Mouse (Mus musculus) activated CD4-positive, CD25-positive, alpha-beta regulatory T cell, adult 4 months (primary cell): ENCODE data around the gene Shisa7. TPM values are rescaled to one million over a fixed set of nuclear protein-coding genes. Genes with fewer than 3 reads are reported as not detected.
"Not testable (repeated sequence)": the region's sequence is repeated elsewhere in the genome, so short reads cannot be mapped to it uniquely, and the experiment has no call there.

Experiments
- ATAC-seq: one replicate; pipeline ENCODE4 v1.8.0; 2017
- polyA plus RNA-seq, 2 experiments: library from polyadenylated mRNA; unstranded; fragments of 100-300 nt; shearing (Covaris generic); gene quantifications; one replicate each; pipeline ENCODE4 v1.2.1; 2017

Shisa7 gene
- polyA plus RNA-seq, result under 1 TPM in 1 of 2 experiments, not detected in 1; 0.09 TPM

DNA sequence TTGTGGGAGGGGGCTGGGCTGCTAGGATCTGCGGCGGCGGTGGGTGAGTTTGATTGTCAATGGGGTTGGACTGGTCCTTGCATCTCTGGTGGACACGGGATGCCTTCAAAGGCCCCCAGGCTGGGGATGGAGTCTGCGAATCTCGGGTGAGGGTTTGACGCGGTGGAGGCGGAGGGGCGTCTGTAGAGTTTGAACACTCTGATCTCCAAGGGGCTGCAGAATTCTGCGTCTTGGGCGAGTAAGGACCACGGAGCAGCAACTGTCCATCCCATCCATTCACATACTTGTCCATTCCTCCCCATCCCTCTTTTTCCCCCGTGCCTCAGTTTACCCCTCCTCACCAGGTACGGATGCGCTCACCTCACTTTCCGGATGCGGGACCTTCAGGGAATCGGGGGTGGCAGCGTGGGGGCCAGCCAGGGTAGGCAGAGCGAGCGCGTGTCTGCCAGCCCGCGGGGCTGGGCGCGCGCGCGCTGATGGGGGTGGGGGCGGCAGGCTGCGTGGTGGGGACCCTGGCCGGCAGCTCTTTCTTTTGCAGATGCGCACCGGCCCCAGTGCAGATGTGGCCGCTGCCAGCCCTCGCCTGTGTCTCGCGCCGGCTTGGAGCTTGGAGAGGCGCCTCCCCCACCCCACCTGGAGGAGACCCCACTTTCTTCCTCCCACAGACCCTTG is at the start of gene Shisa7:
TSS of gene Shisa7 (minus strand) at position 452 of the 672 bp plus-strand sequence.
- no peak for ATAC-seq

- ATAC-seq, result no peak
Observed at GRCm38 (mm10) chr7:4886680-4887079, 42.2 kb upstream of the Shisa7 start.

GRCm38 (mm10) chr7:4879036-4879435 is 34.5 kb upstream of the Shisa7 start:
- ATAC-seq, result not testable (repeated sequence)

DNA sequence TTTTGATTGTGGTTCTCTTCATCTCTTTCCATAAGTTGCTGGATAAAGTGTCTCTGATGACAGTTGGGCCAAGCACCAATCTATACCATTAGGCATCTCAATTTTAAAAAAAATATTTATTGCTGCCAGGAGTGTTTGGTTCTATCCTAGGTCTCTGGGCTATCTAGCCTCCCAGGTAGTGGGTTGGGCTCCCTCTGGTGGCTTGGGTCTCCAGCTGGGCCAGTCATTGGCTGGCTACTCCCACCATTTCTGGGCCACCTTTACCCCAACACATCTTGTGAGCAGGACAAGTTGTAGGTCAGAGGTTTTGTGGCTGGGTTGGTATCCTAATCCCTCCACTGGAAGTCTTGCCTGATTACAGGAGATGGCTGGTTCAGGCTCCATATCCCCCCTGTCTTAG is 33.7 kb upstream of the Shisa7 start:
- ATAC-seq, result no peak

GRCm38 (mm10) chr7:4877226-4877625 is 32.7 kb upstream of the Shisa7 start:
- ATAC-seq, result peak; percentile 14

GRCm38 (mm10) chr7:4876753-4877221 is 32.3 kb upstream of the Shisa7 start, which contains the start of gene Isoc2a:
Isoc2a (plus strand) TSS chr7:4877153.
- peak; percentile 100 for ATAC-seq

- no peak for ATAC-seq
Observed at GRCm38 (mm10) chr7:4870133-4870532, 25.6 kb upstream of the Shisa7 start, which contains the start of gene Isoc2b. Isoc2b (minus strand) TSS chr7:4870258.

- no peak for ATAC-seq
Observed at GRCm38 (mm10) chr7:4866631-4867180, 22.2 kb upstream of the Shisa7 start.

DNA sequence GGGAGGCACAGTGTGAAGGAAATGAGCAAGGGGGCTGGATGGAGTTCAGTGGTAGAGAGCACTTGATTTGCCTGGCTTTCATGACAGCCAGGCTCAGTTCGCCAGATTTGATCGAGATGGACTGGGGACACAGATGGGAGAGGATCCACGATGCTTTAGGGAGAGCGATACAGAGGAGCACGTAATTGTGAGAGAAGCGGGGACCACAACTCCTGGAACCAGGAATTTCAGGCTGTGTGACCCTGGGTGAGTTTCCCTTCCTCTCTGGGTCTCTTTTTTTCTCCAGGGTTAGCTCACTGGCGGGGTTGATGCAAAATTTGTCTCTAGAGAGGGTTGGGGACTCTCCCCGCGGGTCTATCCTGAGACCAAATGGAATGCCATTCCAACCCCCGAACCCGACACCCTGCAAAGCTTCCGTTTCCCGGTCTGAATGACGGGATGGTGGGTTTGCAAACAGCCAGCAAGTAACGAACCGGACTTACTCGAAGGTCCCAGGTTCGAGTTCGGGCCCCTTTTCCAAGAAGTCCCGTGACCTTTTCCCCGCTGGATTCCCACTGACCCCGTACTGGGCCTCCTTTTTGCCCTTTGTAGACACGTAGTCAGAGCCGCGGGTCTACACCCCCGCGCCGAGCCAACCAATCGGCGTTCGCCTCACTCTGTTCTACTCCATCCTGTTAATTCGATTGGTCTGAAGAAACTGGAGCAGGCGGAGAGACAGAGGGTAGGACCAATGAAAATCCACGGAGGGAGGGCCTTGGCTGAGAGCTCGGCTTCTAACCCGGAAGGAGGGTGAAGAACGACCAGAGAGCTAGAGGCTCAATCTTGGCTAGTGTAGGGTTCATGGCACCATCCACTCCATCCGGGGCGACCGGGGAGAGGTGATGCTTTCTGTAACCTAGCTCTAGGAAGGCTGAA is 21.3 kb upstream of the Shisa7 start:
- peak; percentile 100 for ATAC-seq

GRCm38 (mm10) chr7:4865090-4865489 is 20.6 kb upstream of the Shisa7 start:
- no peak for ATAC-seq

- ATAC-seq, result no peak
Observed at GRCm38 (mm10) chr7:4864130-4864845, 19.8 kb upstream of the Shisa7 start.

DNA sequence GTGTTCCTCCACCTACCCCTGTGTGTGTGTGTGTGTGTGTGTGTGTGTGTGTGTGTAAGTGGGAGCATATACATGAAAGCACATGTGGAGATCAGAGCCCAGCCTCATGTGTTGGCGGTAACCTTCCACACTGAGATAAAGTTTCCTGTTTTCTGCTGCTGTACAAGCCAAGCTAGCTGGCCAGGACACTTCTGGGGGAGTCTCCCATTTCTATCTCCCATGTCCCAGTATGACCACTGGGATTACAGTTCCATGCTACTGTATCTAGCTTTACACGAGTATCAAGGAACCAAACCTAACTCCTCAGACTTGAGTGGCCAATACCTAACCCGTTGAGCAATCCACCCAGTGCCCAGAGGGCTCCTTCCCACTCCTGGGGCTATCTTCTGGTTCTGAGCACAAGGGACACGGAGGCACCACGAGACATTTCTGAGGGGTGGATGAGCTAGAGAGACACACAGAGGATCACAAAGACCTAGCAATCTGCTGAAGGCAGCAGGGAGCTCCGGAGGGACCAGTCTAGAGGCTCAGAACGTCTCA is 19.1 kb upstream of the Shisa7 start:
- ATAC-seq, result no peak

- ATAC-seq, result no peak
Observed at GRCm38 (mm10) chr7:4863041-4863440, 18.5 kb upstream of the Shisa7 start.

GRCm38 (mm10) chr7:4860926-4861325 is 16.4 kb upstream of the Shisa7 start:
- ATAC-seq, result not testable (repeated sequence)

DNA sequence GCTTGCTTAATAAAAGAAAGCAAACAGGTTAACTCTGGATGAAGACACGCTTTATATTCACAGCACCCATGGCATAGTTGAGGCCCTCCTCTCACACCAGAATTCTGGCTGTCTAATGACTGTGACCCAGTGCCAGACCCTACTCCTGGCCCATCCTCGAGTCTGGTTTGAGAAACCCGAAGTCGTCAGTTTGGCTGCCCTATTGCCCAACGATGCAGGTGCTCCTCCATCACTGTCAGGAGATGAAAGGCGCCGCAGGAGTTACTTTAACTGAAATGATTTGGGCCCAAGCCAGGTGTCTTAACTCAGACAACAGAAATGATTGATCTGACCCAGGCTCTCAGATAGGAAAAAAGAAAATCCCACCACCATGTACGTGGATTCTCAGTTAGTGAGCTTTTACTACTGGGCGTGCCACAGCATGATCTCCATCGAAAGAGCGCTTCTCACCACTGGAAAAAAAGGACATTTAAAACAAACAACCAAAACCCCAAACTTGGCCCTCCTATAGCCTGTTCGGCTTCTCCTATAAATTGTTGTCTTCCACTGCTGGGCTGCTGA is 15.0 kb upstream of the Shisa7 start:
- ATAC-seq, result no peak

DNA sequence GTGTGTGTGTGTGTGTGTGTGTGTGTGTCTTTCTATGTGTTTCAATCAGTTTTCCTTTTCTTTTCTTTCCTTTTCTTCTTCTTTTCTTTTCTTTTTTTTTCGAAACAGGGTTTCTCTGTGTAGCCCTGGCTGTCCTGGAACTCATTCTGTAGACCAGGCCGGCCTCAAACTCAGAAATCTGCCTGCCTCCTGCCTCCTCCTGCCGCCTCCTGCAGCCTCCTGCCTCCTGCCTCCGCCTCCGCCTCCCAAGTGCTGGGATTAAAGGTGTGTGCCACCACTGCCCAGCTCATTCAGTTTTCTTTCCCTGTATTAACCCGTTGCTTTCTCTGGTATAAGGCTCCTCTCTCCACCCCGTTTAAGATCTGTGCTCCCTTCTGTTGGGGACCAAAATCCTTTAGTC is 12.8 kb upstream of the Shisa7 start:
- no peak for ATAC-seq

DNA sequence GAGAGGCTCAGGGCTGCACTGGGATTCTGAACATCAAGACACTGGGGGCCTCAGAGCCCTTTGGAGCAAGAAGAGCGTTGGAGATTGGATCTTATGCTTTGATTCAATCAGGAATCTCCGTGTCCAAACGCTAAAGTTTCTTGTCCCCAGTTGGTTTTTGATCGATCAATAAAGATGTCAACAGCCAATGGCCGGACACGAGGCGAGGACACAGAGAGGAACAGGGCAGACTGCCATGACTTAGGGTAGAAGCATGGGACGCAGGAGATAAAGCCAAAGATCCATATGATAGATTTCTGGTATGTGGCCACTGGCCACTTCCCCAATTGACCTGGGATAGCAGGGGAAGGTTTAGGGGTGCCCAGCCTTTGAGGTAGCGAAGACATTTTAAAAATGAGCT is 12.0 kb upstream of the Shisa7 start:
- ATAC-seq, result no peak

GRCm38 (mm10) chr7:4853613-4854012 is 9.1 kb upstream of the Shisa7 start:
- no peak for ATAC-seq

DNA sequence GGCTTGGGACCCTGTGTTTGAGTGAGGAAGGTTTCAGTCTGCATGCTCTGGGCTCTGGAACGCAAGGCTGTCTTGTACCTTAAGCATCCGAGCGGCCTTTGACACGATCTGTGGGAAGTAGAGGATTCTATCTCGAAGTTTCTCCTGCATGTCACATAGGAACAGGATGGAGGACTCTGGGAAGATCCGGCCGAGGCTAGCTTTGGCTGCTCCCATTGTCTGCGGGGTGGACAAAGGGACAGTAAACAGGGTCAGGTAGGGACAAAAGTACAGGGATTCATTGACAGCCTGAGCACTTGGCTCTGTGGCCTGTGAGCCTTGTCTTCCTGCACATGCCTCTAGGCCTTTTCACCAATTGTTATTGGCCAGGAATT is 6.8 kb upstream of the Shisa7 start:
- no peak for ATAC-seq

GRCm38 (mm10) chr7:4850621-4851314 is 6.3 kb upstream of the Shisa7 start:
- ATAC-seq, result no peak

DNA sequence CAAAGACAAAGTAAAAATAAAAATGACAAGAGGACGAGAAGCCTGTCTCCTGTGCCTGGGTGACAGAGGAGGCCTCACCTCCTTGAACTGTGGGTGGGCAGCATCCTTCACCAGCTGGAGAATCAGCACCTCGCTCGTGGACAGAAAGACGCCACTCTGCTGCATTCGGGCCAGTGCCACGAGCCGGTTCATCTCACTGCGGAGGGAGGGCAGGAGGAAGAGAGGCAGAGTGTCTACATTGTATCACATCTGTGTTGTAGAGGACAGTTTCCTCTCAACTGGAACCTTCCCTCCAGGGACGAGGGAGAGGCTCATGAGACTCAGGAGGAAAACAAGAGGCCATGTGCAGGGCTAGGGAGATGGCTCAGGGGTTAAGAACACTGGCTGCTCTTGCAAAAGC is 4.9 kb upstream of the Shisa7 start:
- ATAC-seq, result no peak
